Mouse (Mus musculus): Measurements from ENCODE around the gene Megf11.

DNA sequence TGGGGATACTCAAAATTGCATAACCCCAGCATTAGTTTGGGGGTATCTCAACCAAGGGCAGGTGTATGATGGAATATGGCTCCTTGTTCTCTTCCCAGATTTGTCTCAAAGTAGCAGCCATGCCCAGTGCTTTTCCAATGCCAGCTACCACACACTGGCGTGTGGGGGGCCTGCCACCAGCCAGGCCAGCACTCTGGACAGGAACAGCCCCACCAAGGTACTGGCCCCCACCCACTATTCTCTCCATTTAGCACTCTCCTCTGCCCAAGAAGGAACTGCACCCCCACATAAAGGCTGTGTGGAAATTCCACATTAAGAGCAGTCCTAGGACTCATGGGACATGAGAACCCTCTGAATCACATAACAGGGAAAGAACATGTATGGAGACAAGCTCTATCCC lies 309.8 kb downstream of the Megf11 start:
- TF ChIP-seq CTCF (IDR thresholded peaks at IDR 0.05; ENCODE audit: low read depth, low read length) (no peak), POLR2AphosphoS5 (IDR thresholded peaks at IDR 0.05; ENCODE audit: insufficient replicate concordance, low read depth, low read length) (no peak), GATA1 (IDR thresholded peaks at IDR 0.05; ENCODE audit: borderline replicate concordance, low read length) (no peak), TAL1 (conservative IDR thresholded peaks at IDR 0.05; ENCODE audit: low read depth, low read length) (no peak), GATA2 (IDR thresholded peaks at IDR 0.05; ENCODE audit: borderline replicate concordance, low read depth, low read length) (no peak)

Measured in G1E (cell line).